Mouse (Mus musculus): ENCODE results near the gene Trio.

DNA sequence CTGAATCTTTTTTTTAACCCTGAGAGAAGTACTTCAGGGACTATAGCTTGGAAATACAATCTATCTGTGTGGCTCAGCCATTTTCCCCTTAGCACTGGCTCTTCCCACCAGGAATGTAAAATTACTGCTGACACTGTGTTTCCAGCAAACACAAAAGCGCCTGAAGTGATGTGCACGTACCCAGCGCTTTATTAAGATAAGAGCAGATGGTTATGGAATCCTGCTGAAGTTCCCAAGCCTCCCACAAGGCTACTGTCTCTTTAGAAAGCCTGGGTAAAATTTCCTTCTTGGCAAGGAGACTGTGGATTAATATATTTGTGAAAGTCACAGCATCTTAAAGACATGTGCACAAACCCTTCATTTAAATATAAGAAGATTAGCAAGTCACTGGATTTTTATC lies 141.8 kb downstream of the Trio start:
- TF ChIP-seq CTCF (IDR thresholded peaks at IDR 0.05; ENCODE audit: low read depth, low read length) (no peak), POLR2A (IDR thresholded peaks at IDR 0.05; ENCODE audit: borderline replicate concordance, low read depth, low read length) (no peak)
